Mouse (Mus musculus): ENCODE data around the gene Gdf11. TPM values are rescaled to one million over a fixed set of nuclear protein-coding genes. Genes with fewer than 3 reads are reported as not detected.

Gdf11 gene
- polyA plus RNA-seq, 1 experiment: 2.8 TPM

DNA sequence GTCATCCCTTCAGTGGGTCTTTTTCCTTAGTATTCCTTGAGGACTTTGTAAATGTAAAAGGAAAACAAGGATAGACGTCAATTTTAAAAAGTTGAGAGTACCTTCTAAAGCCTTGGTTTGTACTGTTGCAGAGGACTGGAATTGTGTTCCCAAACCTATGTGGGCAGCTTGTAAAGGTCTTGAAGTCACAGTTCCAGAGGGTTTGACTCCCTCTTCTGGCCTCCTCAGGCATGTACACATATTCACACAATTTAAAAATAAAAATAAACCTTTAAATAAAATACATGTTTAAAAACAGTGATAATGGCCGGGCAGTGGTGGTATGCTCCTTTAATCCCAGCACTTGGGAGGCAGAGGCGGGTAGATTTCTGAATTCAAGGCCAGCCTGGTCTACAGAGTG is 25.5 kb downstream of the Gdf11 start:
- H3K36me3 ChIP-seq (ENCODE audit: control insufficient read depth, insufficient read depth, low read length, poor library complexity, severe bottlenecking): peaks cover 47% of the 10 kb centered on the region

GRCm38 (mm10) chr10:128861176-128861575 is 30.3 kb downstream of the Gdf11 start:
- no peaks in the 10 kb centered on the region for H3K9me3 ChIP-seq (replicated peaks; ENCODE audit: control insufficient read depth, insufficient read depth, low read length, poor library complexity, severe bottlenecking)
- no peak overlapping the region for H3K9ac ChIP-seq (ENCODE audit: low read depth, poor library complexity, severe bottlenecking)
- H3K27me3 ChIP-seq (ENCODE audit: control insufficient read depth, insufficient read depth, low read length, poor library complexity, severe bottlenecking): no peaks in the 10 kb centered on the region
- TF ChIP-seq CTCF (IDR thresholded peaks at IDR 0.05; ENCODE audit: low read depth, low read length) (no peak), EP300 (IDR thresholded peaks at IDR 0.05; ENCODE audit: insufficient read depth, low read depth, low read length) (no peak), POLR2A (IDR thresholded peaks at IDR 0.05; ENCODE audit: insufficient read depth, low read length) (no peak)
- H3K4me1 ChIP-seq (ENCODE audit: control insufficient read depth, insufficient read depth, low read length): no peaks in the 10 kb centered on the region
- no peak overlapping the region for H3K27ac ChIP-seq (ENCODE audit: insufficient read depth, low read length)
- peaks cover 61% of the 10 kb centered on the region for H3K36me3 ChIP-seq (ENCODE audit: control insufficient read depth, insufficient read depth, low read length, poor library complexity, severe bottlenecking)
- no peak overlapping the region for H3K4me3 ChIP-seq (ENCODE audit: low read depth, low read length)

More for the DNA sequence above, 25.5 kb downstream of the Gdf11 start:
- peaks cover 1% of the 10 kb centered on the region for H3K4me1 ChIP-seq (ENCODE audit: control insufficient read depth, insufficient read depth, low read length)
- no peak overlapping the region for H3K27ac ChIP-seq (ENCODE audit: insufficient read depth, low read length)
- no peaks in the 10 kb centered on the region for H3K9me3 ChIP-seq (replicated peaks; ENCODE audit: control insufficient read depth, insufficient read depth, low read length, poor library complexity, severe bottlenecking)
- H3K4me3 ChIP-seq (ENCODE audit: low read depth, low read length): no peak overlapping the region
- TF ChIP-seq CTCF (IDR thresholded peaks at IDR 0.05; ENCODE audit: low read depth, low read length) (no peak), EP300 (IDR thresholded peaks at IDR 0.05; ENCODE audit: insufficient read depth, low read depth, low read length) (no peak), POLR2A (IDR thresholded peaks at IDR 0.05; ENCODE audit: insufficient read depth, low read length) (no peak)
- H3K27me3 ChIP-seq (ENCODE audit: control insufficient read depth, insufficient read depth, low read length, poor library complexity, severe bottlenecking): no peaks in the 10 kb centered on the region
- no peak overlapping the region for H3K9ac ChIP-seq (ENCODE audit: low read depth, poor library complexity, severe bottlenecking)

DNA sequence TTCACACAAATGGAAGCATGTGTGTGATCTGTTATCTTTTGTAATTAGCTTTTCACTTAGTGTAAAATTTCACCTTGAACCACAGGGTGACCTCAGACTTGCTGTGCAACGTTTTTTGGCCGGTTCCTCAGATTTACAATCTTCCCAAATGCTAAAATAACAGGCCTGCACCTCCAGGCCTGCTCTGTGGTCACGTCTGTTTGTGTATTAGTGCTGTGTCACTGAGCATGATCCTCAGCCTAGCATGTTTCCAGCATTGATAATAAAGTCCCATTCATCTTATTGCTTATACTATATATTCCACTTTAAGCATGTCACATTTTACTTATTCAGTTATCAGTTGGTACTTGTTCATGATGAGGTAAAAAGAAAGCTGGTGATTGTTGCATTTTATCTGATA is 41.2 kb downstream of the Gdf11 start:
- Histone ChIP-seq H3K4me1 (ENCODE audit: control insufficient read depth, insufficient read depth, low read length) (no peaks in the 10 kb centered on the region), H3K27me3 (ENCODE audit: control insufficient read depth, insufficient read depth, low read length, poor library complexity, severe bottlenecking) (no peaks in the 10 kb centered on the region), H3K9ac (ENCODE audit: low read depth, poor library complexity, severe bottlenecking) (no peak overlapping the region), H3K9me3 (replicated peaks; ENCODE audit: control insufficient read depth, insufficient read depth, low read length, poor library complexity, severe bottlenecking) (no peaks in the 10 kb centered on the region), H3K36me3 (ENCODE audit: control insufficient read depth, insufficient read depth, low read length, poor library complexity, severe bottlenecking) (peaks cover 62% of the 10 kb centered on the region), H3K27ac (ENCODE audit: insufficient read depth, low read length) (no peak overlapping the region), H3K4me3 (ENCODE audit: low read depth, low read length) (no peak overlapping the region)
- TF ChIP-seq CTCF (IDR thresholded peaks at IDR 0.05; ENCODE audit: low read depth, low read length): no peak
- no peak for TF ChIP-seq EP300 (IDR thresholded peaks at IDR 0.05; ENCODE audit: insufficient read depth, low read depth, low read length)
- TF ChIP-seq POLR2A (IDR thresholded peaks at IDR 0.05; ENCODE audit: insufficient read depth, low read length): no peak

DNA sequence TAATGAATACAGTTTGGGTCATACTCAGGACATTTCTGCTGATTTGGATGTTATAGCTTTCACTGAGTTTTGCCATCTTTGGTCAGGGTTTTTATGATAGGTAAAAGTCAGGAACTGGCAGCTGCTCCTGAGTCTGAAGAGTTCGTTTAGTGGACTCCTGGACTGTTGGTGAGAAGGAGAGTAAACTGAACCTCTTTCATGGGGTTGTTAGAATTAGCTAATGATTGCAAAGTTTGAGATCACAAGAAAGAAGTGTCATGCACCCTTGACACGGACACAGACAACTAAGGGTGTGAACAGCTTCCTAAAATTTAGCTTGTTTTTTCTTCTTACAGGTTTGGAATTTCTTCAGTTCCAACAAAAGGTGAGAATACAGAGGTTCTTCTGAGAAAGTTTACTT is 43.1 kb downstream of the Gdf11 start:
- Histone ChIP-seq H3K9ac (ENCODE audit: low read depth, poor library complexity, severe bottlenecking) (no peak overlapping the region), H3K36me3 (ENCODE audit: control insufficient read depth, insufficient read depth, low read length, poor library complexity, severe bottlenecking) (peaks cover 64% of the 10 kb centered on the region), H3K4me1 (ENCODE audit: control insufficient read depth, insufficient read depth, low read length) (no peaks in the 10 kb centered on the region), H3K27me3 (ENCODE audit: control insufficient read depth, insufficient read depth, low read length, poor library complexity, severe bottlenecking) (no peaks in the 10 kb centered on the region), H3K4me3 (ENCODE audit: low read depth, low read length) (no peak overlapping the region), H3K9me3 (replicated peaks; ENCODE audit: control insufficient read depth, insufficient read depth, low read length, poor library complexity, severe bottlenecking) (no peaks in the 10 kb centered on the region), H3K27ac (ENCODE audit: insufficient read depth, low read length) (no peak overlapping the region)
- TF ChIP-seq POLR2A (IDR thresholded peaks at IDR 0.05; ENCODE audit: insufficient read depth, low read length) (no peak), EP300 (IDR thresholded peaks at IDR 0.05; ENCODE audit: insufficient read depth, low read depth, low read length) (no peak), CTCF (IDR thresholded peaks at IDR 0.05; ENCODE audit: low read depth, low read length) (no peak)

DNA sequence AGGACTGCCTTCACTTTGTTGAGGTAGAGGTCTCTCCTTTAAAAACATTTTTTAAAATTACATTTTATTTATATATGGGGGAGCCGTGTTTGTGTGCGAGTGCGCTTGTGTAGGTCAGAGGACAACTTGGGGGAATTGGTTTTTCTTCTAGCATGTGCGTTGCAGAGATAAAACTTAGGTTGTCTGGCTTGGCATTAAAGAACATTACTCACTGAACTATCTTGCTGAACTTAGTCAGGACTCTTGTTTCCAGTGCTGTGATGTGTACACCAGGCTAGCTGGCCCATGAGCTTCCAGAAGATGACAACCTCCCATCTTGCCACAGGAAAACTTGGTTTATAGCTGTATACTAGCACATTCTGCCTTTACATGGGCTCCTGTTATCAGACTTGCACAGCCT is 44.9 kb downstream of the Gdf11 start:
- Histone ChIP-seq H3K27ac (ENCODE audit: insufficient read depth, low read length) (no peak overlapping the region), H3K27me3 (ENCODE audit: control insufficient read depth, insufficient read depth, low read length, poor library complexity, severe bottlenecking) (no peaks in the 10 kb centered on the region), H3K4me3 (ENCODE audit: low read depth, low read length) (no peak overlapping the region), H3K9me3 (replicated peaks; ENCODE audit: control insufficient read depth, insufficient read depth, low read length, poor library complexity, severe bottlenecking) (no peaks in the 10 kb centered on the region), H3K9ac (ENCODE audit: low read depth, poor library complexity, severe bottlenecking) (no peak overlapping the region), H3K36me3 (ENCODE audit: control insufficient read depth, insufficient read depth, low read length, poor library complexity, severe bottlenecking) (peaks cover 69% of the 10 kb centered on the region), H3K4me1 (ENCODE audit: control insufficient read depth, insufficient read depth, low read length) (no peaks in the 10 kb centered on the region)
- TF ChIP-seq POLR2A (IDR thresholded peaks at IDR 0.05; ENCODE audit: insufficient read depth, low read length) (no peak), EP300 (IDR thresholded peaks at IDR 0.05; ENCODE audit: insufficient read depth, low read depth, low read length) (no peak), CTCF (IDR thresholded peaks at IDR 0.05; ENCODE audit: low read depth, low read length) (no peak)

DNA sequence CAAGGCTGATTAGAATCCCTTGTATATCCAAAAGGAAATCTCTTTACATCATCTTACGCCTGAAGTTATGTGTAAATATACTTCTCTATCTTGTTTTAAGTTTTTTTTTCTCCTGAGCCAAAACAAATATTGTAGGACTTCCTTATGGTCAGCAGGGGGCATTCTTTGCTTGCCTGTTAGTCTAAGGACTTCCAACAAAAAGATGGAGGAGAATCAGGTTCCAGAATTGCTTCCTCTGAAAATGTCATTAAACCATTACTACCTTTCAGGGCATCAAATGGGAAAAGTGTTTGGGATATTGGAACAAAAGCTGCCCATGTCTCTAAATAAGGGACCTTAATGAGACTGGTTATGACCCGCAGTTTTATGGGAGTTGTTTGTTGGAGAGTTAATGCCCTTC is 46.0 kb downstream of the Gdf11 start:
- Histone ChIP-seq H3K4me3 (ENCODE audit: low read depth, low read length) (no peak overlapping the region), H3K36me3 (ENCODE audit: control insufficient read depth, insufficient read depth, low read length, poor library complexity, severe bottlenecking) (peaks cover 73% of the 10 kb centered on the region), H3K27me3 (ENCODE audit: control insufficient read depth, insufficient read depth, low read length, poor library complexity, severe bottlenecking) (no peaks in the 10 kb centered on the region), H3K4me1 (ENCODE audit: control insufficient read depth, insufficient read depth, low read length) (no peaks in the 10 kb centered on the region), H3K9ac (ENCODE audit: low read depth, poor library complexity, severe bottlenecking) (no peak overlapping the region), H3K9me3 (replicated peaks; ENCODE audit: control insufficient read depth, insufficient read depth, low read length, poor library complexity, severe bottlenecking) (no peaks in the 10 kb centered on the region), H3K27ac (ENCODE audit: insufficient read depth, low read length) (no peak overlapping the region)
- TF ChIP-seq POLR2A (IDR thresholded peaks at IDR 0.05; ENCODE audit: insufficient read depth, low read length): no peak
- TF ChIP-seq EP300 (IDR thresholded peaks at IDR 0.05; ENCODE audit: insufficient read depth, low read depth, low read length): no peak
- no peak for TF ChIP-seq CTCF (IDR thresholded peaks at IDR 0.05; ENCODE audit: low read depth, low read length)

Measured in ES-Bruce4 (cell line).